Mouse (Mus musculus) T-helper 17 cell (primary cell): ENCODE results near the gene Cacna1a.

ENCODE experiments used
- in situ Hi-C, 2 experiments: fragments of 300-600 bp; cut with MboI, MseI; formaldehyde crosslinking; loops; 1 replicate in 1 of 2; 2 replicates in 1 of 2; pipeline ENCODE4 v1.15.1; 2025; ENCODE audit warnings: high pct_unique_total_duplicates in 2 of 2

Cacna1a gene

DNA sequence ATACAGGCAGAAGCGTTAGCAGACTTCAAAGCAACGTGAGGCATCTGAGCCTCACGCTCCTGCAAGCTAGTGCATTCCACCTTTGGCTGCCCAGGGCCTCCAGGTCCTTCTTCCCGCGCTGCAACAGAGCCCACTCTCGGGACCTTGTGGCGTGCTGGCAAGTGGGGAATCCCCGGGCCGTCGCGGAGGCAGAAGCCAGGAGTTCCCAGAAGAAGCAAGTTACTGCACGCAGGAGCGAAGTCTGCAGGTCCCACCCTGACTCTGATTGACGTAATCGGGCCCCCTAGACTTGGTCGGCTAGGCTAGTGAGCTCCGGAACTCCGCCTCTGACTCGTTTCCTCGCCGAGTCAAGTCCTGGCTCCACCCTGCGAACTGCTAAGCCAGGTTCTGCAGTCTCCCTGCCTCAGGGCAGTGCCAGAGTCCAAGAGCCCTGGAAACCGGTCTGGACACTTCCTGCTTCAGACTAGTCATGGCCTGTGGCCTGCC lies 268.4 kb downstream of the Cacna1a start:
- in situ Hi-C loops = no loop called here

DNA sequence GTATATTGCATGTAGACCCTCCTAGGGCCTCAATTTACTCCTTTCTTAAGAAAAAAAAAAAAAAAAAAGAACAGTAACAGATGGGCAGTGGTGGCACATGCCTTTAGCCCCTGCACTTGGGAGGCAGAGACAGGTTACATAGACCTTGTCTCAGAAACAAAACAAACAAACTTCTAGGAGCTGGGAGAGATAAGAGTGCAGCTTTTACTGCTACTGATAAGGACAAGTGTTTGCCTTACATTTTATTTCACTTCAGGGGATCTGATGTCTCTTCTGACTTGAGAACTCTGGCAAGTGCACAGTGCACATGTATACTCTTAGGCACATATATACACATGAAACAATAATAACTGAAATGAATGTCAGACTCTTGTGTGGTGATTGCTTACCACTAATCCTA lies 269.0 kb downstream of the Cacna1a start:
- in situ Hi-C loops = no loop called here

DNA sequence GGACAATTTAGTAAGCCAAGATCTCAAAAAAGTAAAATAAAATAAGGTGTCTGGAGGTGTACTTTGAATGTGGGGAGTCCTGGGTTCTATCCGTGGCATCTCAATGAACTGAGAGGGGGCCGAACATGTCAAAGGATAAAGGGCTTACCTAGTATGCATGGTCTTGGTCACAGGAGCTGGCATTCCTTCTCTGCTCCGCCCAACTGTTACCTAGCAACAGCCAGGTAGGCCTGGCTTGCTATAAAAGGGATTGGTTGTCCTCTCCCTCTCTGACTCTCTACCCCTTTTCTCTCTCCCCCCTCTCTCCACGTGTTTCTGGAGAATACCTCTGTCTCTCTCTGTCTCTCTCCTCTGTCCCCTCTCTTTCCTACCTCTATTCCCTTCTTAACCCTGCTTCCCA lies 269.4 kb downstream of the Cacna1a start:
- in situ Hi-C loops = no loop called here

DNA sequence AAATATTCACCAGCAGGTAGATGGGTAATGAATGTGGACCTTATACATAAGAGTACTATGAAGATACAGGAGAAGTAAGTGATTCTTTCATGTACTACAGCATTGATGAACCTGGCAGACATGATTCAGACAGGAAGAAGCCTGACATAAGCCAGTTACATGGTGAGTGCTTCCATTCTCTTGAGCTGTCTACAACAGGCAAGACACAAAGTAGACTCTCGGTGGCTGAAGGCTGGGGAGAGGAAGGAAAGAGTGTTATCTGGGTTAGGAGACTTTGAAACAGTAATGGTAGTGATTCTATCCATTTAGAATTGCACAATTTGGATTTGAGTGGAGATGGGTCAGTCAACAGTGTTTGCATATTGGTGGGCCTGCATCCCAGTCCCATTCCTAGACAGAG lies 270.7 kb downstream of the Cacna1a start:
- in situ Hi-C loops = no loop called here

DNA sequence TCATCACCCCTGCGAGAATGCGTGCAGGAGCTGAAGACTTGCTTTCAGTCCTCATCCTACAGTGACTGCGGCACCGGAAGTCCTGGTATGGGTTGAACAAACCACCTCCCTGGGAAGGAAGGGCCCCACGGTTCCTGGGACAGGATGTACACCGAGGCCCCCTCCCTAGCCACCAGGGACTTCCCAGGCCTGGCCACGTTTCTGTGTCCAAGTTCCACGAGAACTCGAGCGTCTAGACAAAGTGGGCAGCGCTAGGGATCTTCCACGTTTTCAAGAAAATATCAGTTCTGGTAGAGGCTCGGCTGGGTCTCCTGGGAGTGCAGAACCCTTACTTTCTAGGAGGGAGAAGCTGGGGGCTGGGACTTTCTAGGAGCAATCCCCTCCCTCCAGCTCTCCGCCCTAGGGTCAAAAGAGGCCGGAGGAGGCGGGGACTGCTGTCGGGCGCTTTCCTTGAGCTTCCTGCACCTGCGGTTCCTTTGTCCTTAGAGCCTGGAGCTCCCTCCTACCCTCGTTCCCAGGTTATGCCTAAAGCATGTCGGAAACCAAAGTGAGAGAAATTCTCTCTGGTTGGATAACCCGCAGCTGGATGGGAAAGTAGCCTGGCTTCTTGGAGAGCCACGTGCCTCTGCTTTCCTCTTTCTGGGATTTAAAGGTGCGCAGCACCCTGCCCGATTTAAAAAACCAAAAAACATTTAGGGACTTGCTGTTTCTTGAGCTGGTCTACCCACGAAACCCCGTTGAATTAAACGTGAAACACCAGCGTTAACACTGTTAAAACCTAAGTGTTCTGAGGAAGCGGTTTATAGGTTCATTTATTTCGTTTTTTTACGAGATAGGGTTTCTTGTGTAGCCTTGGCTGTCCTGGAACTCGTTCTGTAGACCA lies 271.9 kb downstream of the Cacna1a start:
- in situ Hi-C loops = loop anchor here in 1 of 2 experiments (5.0 kb wide), 1 partner anchor 317 kb away; the partner anchor contains the start of gene Junb

DNA sequence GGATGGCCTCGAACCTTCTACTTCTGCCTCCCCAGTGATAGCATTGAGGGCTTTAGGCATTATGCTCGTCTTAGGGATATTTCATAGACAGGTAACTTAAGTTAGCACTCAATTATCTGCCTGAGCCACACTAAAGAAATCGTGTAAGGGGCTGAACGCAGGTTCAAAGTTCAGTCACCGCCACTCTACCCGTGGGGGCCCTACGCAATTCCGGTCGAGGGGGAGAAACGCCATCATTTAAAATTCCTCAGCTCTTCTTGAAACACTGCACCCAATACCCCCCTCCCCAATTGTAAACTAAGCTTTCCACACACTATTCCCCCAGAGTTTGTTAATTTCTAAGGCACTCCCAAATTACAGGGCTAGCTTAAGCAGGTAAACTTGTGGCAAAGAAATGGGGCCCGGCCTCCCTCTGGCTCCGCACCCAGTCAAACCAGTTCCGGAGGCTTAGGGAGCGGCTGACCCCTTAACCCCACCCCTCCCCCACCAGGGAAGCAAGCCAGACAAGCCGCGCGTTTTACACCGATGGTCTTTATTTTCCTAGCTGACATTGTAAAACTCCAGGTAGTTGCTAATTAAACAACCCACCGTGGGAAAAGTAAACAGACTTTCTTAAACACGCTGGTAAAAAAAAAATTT lies 272.7 kb downstream of the Cacna1a start:
- in situ Hi-C loops = loop anchor here in 1 of 2 experiments (5.0 kb wide), 1 partner anchor 316 kb away; the partner anchor contains the start of gene Junb

DNA sequence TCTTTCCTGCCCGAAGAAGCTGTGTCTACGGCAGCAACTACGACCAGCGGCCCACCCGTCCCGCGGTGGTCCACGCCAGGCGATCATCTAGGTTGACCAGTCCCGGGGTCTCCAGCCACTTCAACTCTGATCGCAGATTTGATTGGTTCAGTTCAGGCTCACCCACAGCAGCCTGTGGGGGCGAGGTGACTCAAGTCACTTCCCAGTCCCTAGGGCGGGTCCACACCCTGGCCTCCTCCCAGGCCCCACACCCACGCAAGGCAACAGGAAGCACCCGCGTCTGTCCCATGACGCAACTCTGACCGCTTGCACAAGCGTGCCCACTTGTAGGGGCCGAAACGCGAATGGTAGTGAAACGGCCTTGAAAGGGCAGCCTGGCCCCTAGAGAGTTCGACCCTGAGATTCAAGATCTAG lies 273.2 kb downstream of the Cacna1a start:
- in situ Hi-C loops = loop anchor here in 1 of 2 experiments (5.0 kb wide), 1 partner anchor 316 kb away; the partner anchor contains the start of gene Junb

DNA sequence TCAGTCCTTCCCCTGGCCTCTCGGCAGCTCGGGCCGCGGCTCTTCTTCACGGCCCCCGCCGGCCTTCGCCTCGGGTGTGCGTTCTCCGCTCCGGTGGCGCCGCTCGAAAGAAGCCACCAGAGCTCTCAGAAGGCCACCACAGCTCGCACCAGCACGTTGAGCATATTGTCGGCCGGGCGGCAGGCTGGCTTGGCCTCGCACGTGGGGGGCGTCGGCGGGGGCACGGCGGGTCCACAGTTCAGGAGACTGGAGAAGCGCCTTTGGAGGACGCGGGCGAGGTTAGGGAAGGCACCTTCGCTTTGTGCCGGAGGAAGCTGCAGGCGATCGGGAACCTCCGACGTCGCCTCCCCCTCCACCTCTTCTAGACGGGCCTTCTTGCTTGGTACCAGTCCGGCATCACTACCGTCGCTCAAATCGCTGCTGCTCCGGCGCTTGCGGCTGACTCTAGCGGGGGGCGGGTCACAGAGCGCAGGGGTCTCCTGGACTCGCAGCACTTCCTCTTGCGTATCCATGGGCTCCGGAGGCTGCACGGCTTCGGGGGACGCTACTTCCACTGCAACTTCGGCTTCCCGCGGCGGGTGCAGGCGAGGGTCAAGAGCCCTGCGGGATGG lies 273.8 kb downstream of the Cacna1a start:
- in situ Hi-C loops = loop anchor here in 1 of 2 experiments (5.0 kb wide), 1 partner anchor 315 kb away; the partner anchor contains the start of gene Junb

DNA sequence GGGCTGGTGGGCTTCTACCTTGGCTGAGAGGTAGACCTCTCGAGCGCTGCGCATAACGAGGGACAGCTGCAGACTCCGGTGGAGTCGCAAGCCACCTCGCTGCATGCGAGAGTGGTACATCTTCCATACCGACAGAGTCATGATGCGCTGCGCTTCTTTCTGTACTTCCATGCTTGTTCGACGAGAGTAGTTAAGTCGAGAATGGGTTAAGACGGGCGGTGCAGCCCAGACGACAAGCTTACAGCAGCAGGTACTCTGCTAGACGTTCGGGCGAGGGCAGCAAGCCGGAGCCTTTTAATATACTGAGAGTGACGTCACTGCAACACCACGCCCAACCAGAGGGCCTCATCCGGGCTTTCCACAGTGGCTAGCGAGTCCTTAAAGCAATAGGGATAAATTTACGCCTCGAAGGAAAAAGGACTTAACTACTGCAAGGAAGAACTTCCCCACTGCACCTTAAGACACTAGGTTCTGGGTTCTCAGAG lies 274.4 kb downstream of the Cacna1a start, which contains the start of gene Ier2:
Gene Ier2 (minus strand): TSS at position 272 of the 485 bp plus-strand sequence.
- in situ Hi-C loops = loop anchor here in 1 of 2 experiments (5.0 kb wide), 1 partner anchor 315 kb away; the partner anchor contains the start of gene Junb

DNA sequence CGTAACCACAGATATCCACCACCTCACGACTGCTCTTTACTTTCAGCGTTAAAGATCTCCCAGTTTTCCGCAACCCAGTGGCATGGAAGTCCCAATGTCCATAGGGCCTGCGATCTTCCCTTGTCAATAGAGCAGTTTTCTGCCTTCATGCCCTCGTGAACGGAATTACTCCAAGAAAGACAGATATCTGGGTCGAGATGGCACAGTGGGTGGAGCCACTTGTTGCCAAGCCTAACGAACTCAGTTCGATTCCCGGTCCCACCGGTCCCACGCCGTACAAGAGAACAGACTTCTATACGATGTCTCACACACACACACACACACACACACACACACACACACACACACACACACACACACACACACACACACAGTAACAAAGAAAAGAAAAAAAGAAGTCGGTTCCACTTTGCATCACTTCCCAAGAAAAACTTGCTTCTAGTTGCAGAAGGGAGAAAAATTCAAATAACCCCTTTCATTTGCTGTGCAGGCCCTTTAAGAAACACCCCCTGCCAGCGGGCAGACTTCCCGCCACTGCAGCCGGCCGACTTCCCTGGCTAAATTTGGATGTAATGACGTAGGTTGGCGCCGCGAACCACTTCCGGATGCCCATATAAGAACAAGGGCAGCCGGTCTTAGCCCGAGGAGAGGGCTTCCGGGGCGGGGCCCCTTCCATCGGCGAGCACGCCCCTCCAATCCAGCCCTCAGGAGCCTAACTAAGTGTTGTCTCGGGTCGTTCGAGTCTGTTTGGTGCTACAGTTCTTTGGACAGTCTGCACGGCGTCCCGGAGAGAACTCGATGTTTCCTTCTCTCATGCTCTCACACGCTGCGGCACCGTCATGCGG lies 275.5 kb downstream of the Cacna1a start:
- in situ Hi-C loops = loop anchor here in 1 of 2 experiments (5.0 kb wide), 1 partner anchor 314 kb away; the partner anchor contains the start of gene Junb

DNA sequence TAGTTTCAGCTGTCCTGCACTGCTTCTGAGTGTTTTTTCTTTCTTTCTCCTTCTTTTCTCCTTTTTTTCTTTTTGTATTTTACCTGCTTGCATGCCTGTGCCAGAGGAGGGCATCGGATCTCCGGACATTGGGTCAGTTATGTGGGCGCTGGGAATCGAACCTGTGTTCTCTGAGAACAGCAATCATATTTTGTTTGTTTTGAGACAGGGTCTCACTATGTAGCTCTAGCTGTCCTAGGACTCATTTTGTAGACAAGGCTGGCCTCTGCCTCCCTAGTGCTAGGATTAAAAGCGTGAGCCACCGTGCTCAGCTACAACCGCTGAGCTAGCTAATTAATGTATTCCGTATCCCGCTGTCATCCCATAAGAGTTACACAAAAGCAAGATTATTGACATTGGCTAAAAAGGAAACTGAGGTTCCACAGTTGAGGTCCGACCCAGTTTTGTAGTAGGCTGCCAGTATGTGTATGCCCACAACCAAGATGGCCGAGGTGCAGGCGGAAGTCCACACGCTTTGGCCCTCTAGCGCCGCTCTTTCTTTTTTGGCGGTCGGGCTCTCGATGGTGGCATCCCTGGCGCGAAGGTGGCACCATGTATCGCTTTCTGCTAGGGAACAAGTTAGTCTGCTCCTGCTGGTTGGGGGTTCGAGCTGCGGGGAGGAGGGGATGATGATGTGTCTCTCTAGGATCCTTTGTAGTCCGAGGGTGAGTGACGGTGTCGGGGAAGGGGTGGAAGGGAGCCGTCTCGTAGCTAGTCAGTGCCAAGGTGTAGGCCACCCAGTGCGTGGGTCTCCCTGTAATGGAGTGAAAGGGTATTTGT lies 276.5 kb downstream of the Cacna1a start:
- in situ Hi-C loops = loop anchor here in 1 of 2 experiments (5.0 kb wide), 1 partner anchor 313 kb away; the partner anchor contains the start of gene Junb

DNA sequence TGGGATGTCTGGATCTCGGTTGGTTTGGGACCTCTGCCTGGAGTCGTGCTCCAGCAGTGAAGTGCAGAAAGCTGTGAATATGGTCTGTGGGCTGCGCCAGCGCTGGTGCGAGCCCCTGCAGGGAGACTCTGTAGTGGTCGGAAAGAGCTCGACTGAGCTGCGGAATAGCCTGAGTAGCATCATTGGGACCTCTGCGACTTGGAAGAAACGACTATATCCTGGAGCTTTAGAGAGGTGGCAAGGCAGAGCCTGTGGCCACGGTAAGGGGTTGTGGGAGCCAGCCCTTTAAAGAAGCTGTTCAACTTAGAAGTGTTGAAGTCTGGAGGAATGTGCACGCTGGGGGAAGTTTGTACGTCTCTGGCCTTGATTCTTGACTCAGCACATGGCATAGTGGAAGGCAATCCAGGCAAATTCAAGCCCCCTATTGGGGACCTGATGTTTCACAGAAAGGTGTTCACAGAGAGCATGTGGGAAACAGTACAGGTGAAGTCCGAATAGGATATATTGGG lies 277.2 kb downstream of the Cacna1a start:
- in situ Hi-C loops = no loop called here

DNA sequence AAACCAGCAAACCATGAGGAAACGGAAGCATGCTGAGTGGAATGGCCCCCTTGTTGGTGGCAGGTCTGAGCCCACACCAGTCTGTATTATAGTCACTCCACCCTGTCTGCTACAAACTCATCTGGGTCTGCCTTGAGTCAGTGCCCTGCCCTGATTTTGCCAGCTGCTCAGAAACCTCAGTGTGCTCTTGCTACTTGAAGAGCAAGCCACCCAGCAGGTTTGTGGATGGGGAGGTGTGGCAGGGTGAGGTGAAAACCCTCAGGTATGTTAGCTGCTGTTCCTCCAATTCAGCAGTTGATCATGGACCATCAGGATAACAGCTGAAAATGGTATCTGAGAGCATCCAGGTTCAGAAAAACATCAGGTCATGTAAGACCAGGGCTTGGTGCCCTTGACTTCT lies 279.8 kb downstream of the Cacna1a start:
- in situ Hi-C loops = no loop called here

DNA sequence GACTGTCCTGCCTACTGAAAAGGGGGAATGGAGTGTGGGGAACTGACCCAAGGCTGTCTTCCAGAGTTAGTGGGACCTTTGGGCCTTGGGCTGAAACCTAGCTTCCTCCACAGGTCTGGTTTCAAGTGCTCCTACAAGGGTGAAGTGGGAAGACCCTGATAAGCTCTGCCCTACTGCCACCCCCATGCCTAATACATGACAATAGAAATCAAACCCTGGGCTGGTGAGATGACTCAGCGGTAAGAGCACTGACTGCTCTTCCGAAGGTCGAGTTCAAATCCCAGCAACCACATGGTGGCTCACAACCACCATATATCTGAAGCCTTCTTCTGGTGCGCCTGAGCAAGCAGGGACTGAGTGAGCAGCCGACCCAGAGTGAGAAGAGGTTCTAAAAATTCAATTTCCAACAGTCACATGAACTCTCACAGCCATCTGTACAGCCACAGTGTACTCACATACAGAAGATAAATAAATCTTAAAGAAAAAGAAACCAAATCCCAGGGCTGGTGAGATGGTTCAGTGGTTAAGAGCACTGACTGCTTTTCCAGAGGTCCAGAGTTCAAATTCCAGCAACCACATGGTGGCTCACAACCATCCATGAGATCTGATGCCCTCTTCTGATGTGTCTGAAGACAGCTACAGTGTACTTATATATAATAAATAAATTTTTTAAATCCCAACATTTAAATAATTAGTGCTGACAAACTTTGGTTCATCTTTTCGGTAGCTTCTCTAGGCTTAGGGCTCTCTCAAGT lies 280.7 kb downstream of the Cacna1a start:
- in situ Hi-C loops = no loop called here

DNA sequence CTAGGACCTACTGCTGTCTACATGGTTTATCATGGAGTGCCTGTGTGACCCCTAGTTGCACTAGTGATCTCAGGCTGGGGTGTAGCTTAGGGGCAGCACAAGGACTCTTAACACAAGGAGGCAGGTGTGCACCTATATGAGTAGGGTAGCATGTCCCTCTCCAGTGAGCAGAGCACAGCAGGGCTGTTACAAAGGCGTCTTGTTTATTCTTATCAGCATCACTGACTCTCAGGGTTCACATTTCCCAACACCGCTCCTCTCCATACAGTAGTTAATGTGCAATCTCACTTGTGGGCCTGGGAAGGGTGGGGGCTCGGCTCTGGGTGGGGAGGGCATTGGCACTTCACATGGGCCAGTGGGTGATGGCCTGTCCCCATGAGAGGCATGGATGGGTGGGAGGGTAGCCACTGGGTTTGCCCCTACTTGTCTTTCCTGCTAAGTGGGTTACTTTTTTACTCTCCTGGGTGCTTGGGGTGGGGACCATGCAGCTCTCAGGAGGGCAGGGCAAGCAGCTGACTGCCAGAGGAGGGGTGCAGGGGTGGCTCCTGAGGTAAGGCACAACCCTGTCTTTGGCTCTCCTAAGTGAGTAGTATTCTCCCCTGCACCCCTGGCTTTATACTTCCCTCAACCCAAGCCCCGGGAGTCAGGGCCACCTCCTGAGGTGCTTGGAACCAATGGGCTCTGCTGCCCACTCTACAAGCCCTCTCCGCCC lies 282.2 kb downstream of the Cacna1a start:
- in situ Hi-C loops = loop anchor here in 1 of 2 experiments (10.0 kb wide), 1 partner anchor 614 kb away; no protein-coding TSS in a partner anchor

DNA sequence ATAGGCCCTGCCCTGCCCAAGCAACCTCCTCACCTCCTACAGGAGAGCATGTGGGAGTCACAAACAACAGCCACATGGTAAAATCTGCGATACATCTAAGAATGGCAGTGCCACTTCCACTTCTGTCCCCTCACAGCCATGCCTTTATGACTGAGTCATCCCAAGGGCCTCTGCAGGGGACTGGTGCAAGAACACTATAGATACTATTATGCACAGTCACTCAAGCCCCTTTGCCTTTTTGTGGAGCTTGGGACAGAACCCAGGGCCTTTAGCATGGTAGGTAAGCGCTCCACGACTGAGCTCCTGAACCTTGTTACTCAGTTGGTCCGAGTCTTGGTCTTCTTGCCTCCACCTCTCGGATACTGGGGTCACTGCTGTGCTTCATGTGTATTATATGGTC lies 289.1 kb downstream of the Cacna1a start:
- in situ Hi-C loops = loop anchor here in 1 of 2 experiments (10.0 kb wide), 1 partner anchor 607 kb away; no protein-coding TSS in a partner anchor

DNA sequence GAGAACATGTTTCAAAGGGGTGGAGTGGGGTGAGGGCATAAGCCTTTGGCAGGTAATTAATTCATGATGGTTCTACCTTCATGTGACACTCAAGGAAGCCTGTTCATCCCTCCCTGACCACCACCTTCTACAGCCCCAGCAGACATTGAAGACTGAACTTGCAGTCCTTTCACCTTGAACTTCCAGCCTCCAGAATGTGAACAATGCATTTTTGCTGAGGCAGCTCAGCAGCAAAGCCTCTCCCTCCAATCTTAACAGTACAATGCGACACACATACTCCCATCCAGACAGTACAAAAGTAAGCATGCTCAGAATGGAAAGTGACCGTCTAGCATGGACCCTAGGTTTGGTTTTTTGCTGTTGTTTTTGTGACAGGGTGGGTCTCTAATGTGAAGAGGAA lies 293.2 kb downstream of the Cacna1a start:
- in situ Hi-C loops = no loop called here

DNA sequence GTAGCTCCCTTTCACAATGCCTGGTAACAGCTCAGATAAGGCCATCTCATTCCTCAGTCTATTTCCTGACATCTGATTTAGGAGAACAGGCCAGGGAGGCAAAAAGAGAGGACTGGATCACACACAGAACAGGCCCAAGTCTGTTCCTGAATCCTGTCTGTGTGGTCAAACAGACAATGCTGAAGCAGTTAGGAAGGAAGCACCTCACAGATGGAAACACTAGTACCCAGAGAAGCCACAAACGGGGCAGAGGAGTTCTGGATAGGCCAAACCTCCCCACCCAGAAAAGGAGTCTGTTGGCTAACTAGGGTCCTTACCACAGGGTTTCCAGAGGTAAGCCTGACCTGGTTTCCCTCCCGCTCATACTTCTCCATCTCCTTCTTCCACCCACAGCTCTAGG lies 294.0 kb downstream of the Cacna1a start:
- in situ Hi-C loops = no loop called here
